Mouse (Mus musculus) kidney, postnatal 0 days (tissue): ENCODE data around the gene Atg3. TPM values are rescaled to one million over a fixed set of nuclear protein-coding genes. Genes with fewer than 3 reads are reported as not detected.

Source experiments
- ATAC-seq: fragments of 200-750 bp; cut with Nextera tagmentation; replicated peaks from 2 replicates; pipeline ENCODE4 v1.8.0; 2017; ENCODE audit warnings: low read depth, moderate number of reproducible peaks, moderate TSS enrichment, moderate library complexity; ENCODE audit not compliant: low FRiP score
- DNase-seq: peaks from one replicate; pipeline ENCODE4 v3.0.0-alpha.2; 2016; ENCODE audit warnings: low spot score
- H3K27ac ChIP-seq: fragments of 300-500 bp; sonication (generic); 2 replicates; pipeline ENCODE4 v1.5.1; 2014; ENCODE audit warnings: mild to moderate bottlenecking
- H3K27me3 ChIP-seq: fragments of 300-500 bp; sonication (generic); 2 replicates; pipeline ENCODE4 v1.6.1; 2014; ENCODE audit warnings: low read length, mixed read lengths; ENCODE audit not compliant: insufficient read depth
- H3K36me3 ChIP-seq: fragments of 300-500 bp; sonication (generic); 2 replicates; pipeline ENCODE4 v1.6.1; 2014; ENCODE audit warnings: low read length, mixed read lengths; ENCODE audit not compliant: insufficient read depth
- H3K4me1 ChIP-seq: fragments of 300-500 bp; sonication (generic); replicated peaks from 2 replicates; pipeline ENCODE4 v1.6.1; 2014; ENCODE audit warnings: antibody characterized with exemption, low read length, mixed read lengths; ENCODE audit not compliant: insufficient read depth
- H3K4me2 ChIP-seq: fragments of 300-500 bp; sonication (generic); 2 replicates; pipeline ENCODE4 v1.6.1; 2014; ENCODE audit warnings: mild to moderate bottlenecking, low read length, moderate library complexity, mixed read lengths
- H3K4me3 ChIP-seq: fragments of 300-500 bp; sonication (generic); replicated peaks from 2 replicates; pipeline ENCODE4 v1.5.1; 2014; ENCODE audit warnings: low read depth, low read length
- H3K9ac ChIP-seq: fragments of 300-500 bp; sonication (generic); 2 replicates; pipeline ENCODE4 v1.6.1; 2014; ENCODE audit warnings: low read depth, low read length
- H3K9me3 ChIP-seq: fragments of 300-500 bp; sonication (generic); replicated peaks from 2 replicates; pipeline ENCODE4 v1.6.1; 2016; ENCODE audit warnings: low read length, inconsistent platforms, mixed read lengths
- CTCF ChIP-seq: IDR thresholded peaks from 2 replicates; pipeline ENCODE4 v1.5.1; 2016; ENCODE audit warnings: antibody characterized with exemption, low read depth, mild to moderate bottlenecking, moderate library complexity
- WGBS: fragments of 180-500 bp; shearing (Covaris S2); extraction: QIAGEN DNeasy Blood & Tissue Kit; methylation state at CpG from one replicate; pipeline ENCODE4 v1.1.7; 2014; 5-methylcytosine and 5-hydroxymethylcytosine counted together
- polyA plus RNA-seq: library from polyadenylated mRNA; unstranded; fragments of >200 nt; fragmentation: Nextera tagmentation; extraction: Ambion mirVana; gene quantifications from 2 replicates; pipeline ENCODE4 v1.2.1, GENCODE M21; 2015

Atg3 gene
- polyA plus RNA-seq, 1 experiment from 2014 or later: 40.2 TPM

DNA sequence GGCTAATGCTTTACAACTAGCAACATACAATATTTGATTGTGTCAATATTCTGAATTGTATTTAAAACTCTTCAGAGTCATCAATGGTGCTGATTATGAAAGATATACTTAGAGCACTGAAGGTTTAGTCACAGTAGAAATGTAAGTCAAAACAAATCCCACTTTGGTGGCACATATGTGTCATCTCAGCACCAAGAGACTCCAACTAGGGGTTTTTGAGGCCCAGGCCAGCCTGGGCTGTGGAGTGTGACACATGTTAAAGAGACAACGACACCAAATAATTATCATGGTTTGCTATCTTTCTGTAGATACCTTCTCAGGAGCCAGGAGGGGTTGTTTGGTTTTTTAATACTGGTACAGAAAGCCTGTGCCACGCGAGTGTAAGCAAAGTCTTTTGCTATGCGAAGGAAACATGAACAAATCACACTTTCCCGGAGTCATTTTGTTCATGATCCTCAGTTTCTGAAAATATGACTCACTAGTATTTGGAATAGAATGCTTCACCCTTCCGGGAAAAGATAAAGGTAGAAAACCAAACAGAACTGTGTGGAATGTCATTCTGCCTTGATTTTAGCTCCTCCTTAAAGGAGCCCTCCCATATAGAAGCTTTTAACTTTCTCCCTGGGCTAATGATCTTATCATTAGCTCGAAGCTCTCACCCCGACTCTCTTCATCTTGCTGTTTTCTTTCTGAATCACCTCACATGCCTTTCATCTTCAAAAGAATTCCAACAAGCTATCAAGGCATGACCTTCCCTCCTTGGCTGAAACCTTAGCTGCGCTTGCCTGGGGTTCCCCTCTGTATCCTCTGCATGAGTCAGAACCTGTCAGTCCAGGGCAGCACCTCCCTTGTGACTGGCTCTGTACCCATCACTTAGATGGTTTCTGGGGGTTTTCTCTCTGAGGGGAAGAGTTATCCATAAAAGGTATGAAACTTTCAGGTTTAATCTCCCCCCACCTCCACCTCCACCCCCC is 34.1 kb upstream of the Atg3 start:
- no peaks in the 10 kb centered on the region for H3K27me3 ChIP-seq
- ATAC-seq (peak; percentile 49; the same call in 1 of the 2 replicates), DNase-seq (peak; percentile 57)
- H3K9me3 ChIP-seq: no peaks in the 10 kb centered on the region
- 55% methylated on average over 9 of the region's 9 CpGs for WGBS
- no peak overlapping the region for H3K4me2 ChIP-seq
- no peak overlapping the region for H3K27ac ChIP-seq
- no peak for TF ChIP-seq CTCF
- no peaks in the 10 kb centered on the region; the same call in 1 of the 2 replicates for H3K36me3 ChIP-seq
- H3K4me3 ChIP-seq: no peak overlapping the region
- H3K9ac ChIP-seq: no peak overlapping the region
- no peaks in the 10 kb centered on the region for H3K4me1 ChIP-seq

DNA sequence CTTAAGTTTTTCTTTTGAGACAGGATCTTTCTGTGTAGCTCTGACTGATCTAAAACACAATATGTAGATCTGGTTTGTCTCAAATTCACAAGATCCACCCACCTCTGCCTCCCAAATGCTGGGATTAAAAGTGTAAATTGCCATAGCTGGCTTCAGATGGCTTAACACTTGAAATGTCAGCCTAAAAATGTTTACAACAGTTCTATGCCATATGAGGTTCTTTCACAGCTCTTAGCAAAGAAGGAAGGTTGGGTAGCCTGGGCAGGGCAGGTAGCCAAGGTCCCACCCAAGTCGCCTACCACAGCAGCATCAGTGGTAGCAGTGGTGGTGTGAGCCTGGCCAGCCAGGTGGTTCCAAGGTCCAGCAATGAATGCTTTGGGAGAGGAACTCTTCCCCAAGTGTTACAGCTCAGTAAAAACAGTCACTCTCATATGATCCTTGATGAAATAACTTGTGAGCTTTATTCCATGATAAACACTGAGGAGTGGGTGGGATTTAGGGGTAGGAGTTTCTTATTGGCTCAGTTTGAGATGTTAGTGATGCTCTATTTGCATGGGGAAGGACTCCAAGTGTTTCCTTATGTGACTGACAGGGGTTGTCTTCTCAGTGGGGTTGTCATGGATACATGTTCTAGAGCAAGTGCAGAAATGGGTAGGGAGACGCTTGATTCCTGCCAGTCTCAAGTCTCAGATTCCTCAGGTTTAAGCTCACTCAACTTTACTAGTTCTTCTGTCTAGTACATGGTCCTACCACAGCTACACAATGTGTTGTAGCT is 30.5 kb upstream of the Atg3 start:
- TF ChIP-seq CTCF: no peak
- Histone ChIP-seq H3K36me3 (no peaks in the 10 kb centered on the region; the same call in 1 of the 2 replicates), H3K27me3 (no peaks in the 10 kb centered on the region), H3K9ac (no peak overlapping the region), H3K4me1 (no peaks in the 10 kb centered on the region), H3K9me3 (no peaks in the 10 kb centered on the region), H3K4me2 (no peak overlapping the region), H3K27ac (no peak overlapping the region), H3K4me3 (no peak overlapping the region)
- no peak for DNase-seq
- ATAC-seq: no peak
- 95% methylated on average over 2 of the region's 2 CpGs for WGBS

DNA sequence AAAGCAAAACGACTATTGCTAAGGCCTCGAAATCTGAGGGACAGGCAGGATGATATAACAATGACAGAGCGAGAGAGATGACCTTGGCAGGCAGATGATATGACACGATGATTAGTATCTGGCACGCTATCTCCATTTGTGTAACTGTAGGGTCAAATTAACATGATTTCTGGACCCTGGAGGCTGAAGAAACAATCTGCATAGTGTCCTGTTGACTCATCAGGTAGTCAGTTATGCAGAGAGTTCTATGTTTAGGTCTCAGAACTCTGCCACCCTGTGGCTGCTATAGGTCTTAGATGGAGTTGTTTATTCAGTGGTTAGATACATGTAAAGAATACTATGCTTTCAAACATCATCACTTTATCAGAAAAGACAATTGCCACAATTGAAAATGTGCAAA is 16.9 kb upstream of the Atg3 start:
- H3K27me3 ChIP-seq: no peaks in the 10 kb centered on the region
- no peak overlapping the region for H3K4me2 ChIP-seq
- no peaks in the 10 kb centered on the region for H3K4me1 ChIP-seq
- H3K4me3 ChIP-seq: no peak overlapping the region
- H3K36me3 ChIP-seq: peaks cover 38% of the 10 kb centered on the region
- 95% methylated on average over 5 of the region's 5 CpGs for WGBS
- H3K27ac ChIP-seq: no peak overlapping the region
- H3K9ac ChIP-seq: no peak overlapping the region
- H3K9me3 ChIP-seq: no peaks in the 10 kb centered on the region
- TF ChIP-seq CTCF: peak; percentile 46
- ATAC-seq (no peak), DNase-seq (peak; percentile 24)

- peak; percentile 36 for DNase-seq
- TF ChIP-seq CTCF: peak; percentile 50; the same call in 1 of the 2 replicates
- peaks cover 39% of the 10 kb centered on the region for H3K36me3 ChIP-seq
Measured at GRCm38 (mm10) chr16:45142565-45142964, 16.0 kb upstream of the Atg3 start.

DNA sequence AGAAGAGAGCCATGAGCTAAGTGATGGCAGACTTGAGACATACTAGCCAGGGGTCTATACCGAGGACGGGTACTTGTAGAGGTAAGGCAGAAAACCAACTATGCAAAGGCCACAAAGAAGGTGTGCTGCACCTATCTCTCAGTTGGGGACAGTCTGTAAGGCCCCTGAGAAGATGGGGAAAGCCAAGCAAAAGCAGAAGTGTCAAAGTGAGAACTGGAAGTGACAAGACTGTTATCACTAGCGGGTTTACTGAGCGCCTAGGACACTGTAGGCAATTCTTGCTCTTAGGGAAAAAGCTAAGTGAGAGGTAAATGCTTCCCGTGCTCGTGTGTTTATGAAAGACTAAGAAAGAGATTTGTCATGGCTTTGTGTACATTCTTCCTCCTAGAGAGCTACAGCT is 13.5 kb upstream of the Atg3 start:
- no peak for TF ChIP-seq CTCF

More at GRCm38 (mm10) chr16:45142565-45142964, 16.0 kb upstream of the Atg3 start:
- Histone ChIP-seq H3K27me3 (no peaks in the 10 kb centered on the region), H3K27ac (no peak overlapping the region), H3K9ac (no peak overlapping the region), H3K9me3 (no peaks in the 10 kb centered on the region), H3K4me1 (no peaks in the 10 kb centered on the region), H3K4me3 (no peak overlapping the region), H3K4me2 (no peak overlapping the region)
- ATAC-seq: no peak
- WGBS: 89% methylated on average over 5 of the region's 5 CpGs

DNA sequence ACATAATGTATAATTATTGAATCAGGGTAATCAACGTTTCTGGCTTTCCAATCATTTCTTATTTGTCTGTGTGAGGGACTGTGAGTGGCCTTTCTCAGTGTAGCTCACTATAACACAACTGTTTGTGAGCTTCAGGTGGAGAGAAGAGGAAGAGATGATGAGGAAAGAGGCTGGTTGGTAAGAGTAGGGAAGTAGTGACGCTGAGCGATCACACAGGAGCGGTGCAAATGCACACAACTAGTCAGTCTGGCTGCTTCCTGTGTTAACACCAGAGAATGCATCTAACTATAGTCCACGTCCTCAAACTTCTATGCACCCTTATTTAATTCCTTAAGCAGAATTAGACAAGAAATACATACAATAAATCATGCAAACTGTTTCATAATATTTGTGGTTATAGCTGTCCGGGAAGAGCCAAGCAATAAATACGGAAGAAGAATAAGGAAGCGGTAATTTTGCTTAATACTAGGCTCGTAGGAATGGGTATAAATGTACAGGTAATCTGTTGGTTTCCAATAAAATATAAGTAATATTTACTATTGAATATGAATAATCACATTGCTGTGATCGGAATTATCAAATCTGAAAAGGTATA is 10.0 kb upstream of the Atg3 start:
- Histone ChIP-seq H3K27ac (no peak overlapping the region), H3K9ac (no peak overlapping the region), H3K9me3 (no peaks in the 10 kb centered on the region), H3K36me3 (peaks cover 43% of the 10 kb centered on the region), H3K4me1 (no peaks in the 10 kb centered on the region), H3K4me3 (no peak overlapping the region), H3K27me3 (no peaks in the 10 kb centered on the region), H3K4me2 (no peak overlapping the region)
- no peak for TF ChIP-seq CTCF
- ATAC-seq (no peak), DNase-seq (no peak)
- WGBS: 93% methylated on average over 10 of the region's 10 CpGs

More for the DNA sequence above, 13.5 kb upstream of the Atg3 start:
- H3K9me3 ChIP-seq: no peaks in the 10 kb centered on the region
- no peak overlapping the region for H3K27ac ChIP-seq
- 92% methylated on average over 6 of the region's 6 CpGs for WGBS
- H3K27me3 ChIP-seq: no peaks in the 10 kb centered on the region
- DNase-seq: no peak
- no peaks in the 10 kb centered on the region for H3K4me1 ChIP-seq
- ATAC-seq: no peak
- H3K36me3 ChIP-seq: peaks cover 39% of the 10 kb centered on the region
- H3K4me3 ChIP-seq: no peak overlapping the region
- H3K4me2 ChIP-seq: no peak overlapping the region
- no peak overlapping the region for H3K9ac ChIP-seq
